Mouse (Mus musculus) intestine, embryonic 14.5 days (tissue): ENCODE measurements around the gene Hspa1b. TPM values are rescaled to one million over a fixed set of nuclear protein-coding genes. Genes with fewer than 3 reads are reported as not detected.
A peak's percentile ranks its signal among the peaks of the same experiment; 100 is the strongest.
"Not testable (repeated sequence)": the region's sequence is repeated elsewhere in the genome, so short reads cannot be mapped to it uniquely, and the experiment has no call there.

Experiments
- ATAC-seq: fragments of 200-750 bp; cut with Nextera tagmentation; replicated peaks from 2 replicates; pipeline ENCODE4 v1.8.0; 2017; ENCODE audit warnings: low read depth, moderate number of reproducible peaks, moderate TSS enrichment, moderate library complexity; ENCODE audit not compliant: low FRiP score, low TSS enrichment
- DNase-seq: peaks from one replicate; pipeline ENCODE4 v3.0.0-alpha.2; 2018; ENCODE audit warnings: low spot score
- H3K27ac ChIP-seq: fragments of 300-500 bp; sonication (generic); 2 replicates; pipeline ENCODE4 v1.5.1; 2014; ENCODE audit warnings: low read depth, mild to moderate bottlenecking, control low read depth
- H3K27me3 ChIP-seq: fragments of 300-500 bp; sonication (generic); replicated peaks from 2 replicates; pipeline ENCODE4 v1.6.1; 2014; ENCODE audit warnings: low read length, control low read depth; ENCODE audit not compliant: control insufficient read depth, insufficient read depth
- H3K36me3 ChIP-seq: fragments of 300-500 bp; sonication (generic); 2 replicates; pipeline ENCODE4 v1.6.1; 2014; ENCODE audit warnings: low read length, control low read depth; ENCODE audit not compliant: control insufficient read depth, insufficient read depth
- H3K4me1 ChIP-seq: fragments of 300-500 bp; sonication (generic); replicated peaks from 2 replicates; pipeline ENCODE4 v1.6.1; 2014; ENCODE audit warnings: low read length, control low read depth, mixed read lengths; ENCODE audit not compliant: control insufficient read depth, insufficient read depth
- H3K4me2 ChIP-seq: fragments of 300-500 bp; sonication (generic); 2 replicates; pipeline ENCODE4 v1.6.1; 2014; ENCODE audit warnings: low read length
- H3K4me3 ChIP-seq: fragments of 300-500 bp; sonication (generic); 2 replicates; pipeline ENCODE4 v1.5.1; 2014; ENCODE audit warnings: low read depth, low read length, control low read depth, mixed read lengths
- H3K9ac ChIP-seq: fragments of 300-500 bp; sonication (generic); 2 replicates; pipeline ENCODE4 v1.6.1; 2014; ENCODE audit warnings: mild to moderate bottlenecking, low read length
- H3K9me3 ChIP-seq: fragments of 300-500 bp; sonication (generic); 2 replicates; pipeline ENCODE4 v1.6.1; 2016; ENCODE audit warnings: low read length, control low read depth; ENCODE audit not compliant: control insufficient read depth
- WGBS: fragments of 180-500 bp; shearing (Covaris S2); extraction: QIAGEN DNeasy Blood & Tissue Kit; methylation state at CpG from one replicate; pipeline ENCODE4 v1.1.7; 2014; 5-methylcytosine and 5-hydroxymethylcytosine counted together
- polyA plus RNA-seq: library from polyadenylated mRNA; unstranded; fragments of >200 nt; fragmentation: Nextera tagmentation; extraction: Ambion mirVana; gene quantifications from 2 replicates; pipeline ENCODE4 v1.2.1, GENCODE M21; 2014

The Hspa1b gene
- polyA plus RNA-seq, 1 experiment from 2014 or later: 0.46 TPM

DNA sequence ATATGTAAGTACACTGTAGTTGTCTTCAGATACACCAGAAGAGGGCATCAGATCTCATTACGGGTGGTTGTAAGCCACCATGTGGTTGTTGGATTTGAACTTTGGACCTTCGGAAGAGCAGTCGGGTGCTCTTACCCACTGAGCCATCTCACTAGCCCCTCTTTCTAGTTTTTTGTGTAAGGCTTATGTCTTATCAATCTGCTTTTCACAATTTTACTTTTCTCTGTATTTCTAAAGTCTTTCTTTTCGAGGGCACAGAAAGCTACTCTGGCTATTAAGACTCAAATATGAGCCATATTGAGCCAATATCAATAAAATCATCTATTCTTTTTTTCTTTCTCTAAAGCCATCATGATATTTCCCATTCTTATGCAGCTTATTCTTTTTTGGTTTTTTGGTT lies 36.2 kb upstream of the Hspa1b start:
- not testable (repeated sequence) for H3K9ac ChIP-seq, H3K4me3 ChIP-seq, DNase-seq, H3K4me2 ChIP-seq, H3K27me3 ChIP-seq, ATAC-seq, H3K9me3 ChIP-seq, H3K27ac ChIP-seq
- peaks cover 14% of the 10 kb centered on the region for H3K4me1 ChIP-seq
- H3K36me3 ChIP-seq: peaks cover 24% of the 10 kb centered on the region; the same call in 1 of the 2 replicates
- 92% methylated on average over 4 of the region's 4 CpGs for WGBS

DNA sequence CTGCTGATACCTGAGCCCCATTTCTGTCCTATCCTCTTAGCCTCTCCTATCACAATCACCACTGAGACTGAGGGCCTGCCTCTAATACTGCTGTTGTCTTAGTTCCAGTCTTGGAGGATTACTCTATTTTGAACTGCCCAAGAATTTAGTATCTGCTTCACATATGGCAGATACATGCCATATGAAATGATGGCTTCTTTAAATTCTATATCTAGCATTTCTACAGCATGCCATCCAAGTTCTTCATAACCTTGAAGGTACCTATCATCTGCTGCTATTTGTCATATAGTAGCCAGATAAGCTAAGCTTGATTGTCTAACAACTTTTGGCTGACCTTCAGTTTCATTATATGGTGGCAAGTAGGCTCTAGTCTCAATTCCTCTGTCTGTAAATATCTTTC lies 35.7 kb upstream of the Hspa1b start:
- Histone ChIP-seq H3K4me2 (no peak overlapping the region), H3K4me1 (peaks cover 11% of the 10 kb centered on the region), H3K27me3 (no peaks in the 10 kb centered on the region), H3K4me3 (no peak overlapping the region), H3K36me3 (peaks cover 26% of the 10 kb centered on the region; the same call in 1 of the 2 replicates), H3K9ac (no peak overlapping the region), H3K27ac (no peak overlapping the region), H3K9me3 (no peaks in the 10 kb centered on the region)
- ATAC-seq (no peak), DNase-seq (no peak)

DNA sequence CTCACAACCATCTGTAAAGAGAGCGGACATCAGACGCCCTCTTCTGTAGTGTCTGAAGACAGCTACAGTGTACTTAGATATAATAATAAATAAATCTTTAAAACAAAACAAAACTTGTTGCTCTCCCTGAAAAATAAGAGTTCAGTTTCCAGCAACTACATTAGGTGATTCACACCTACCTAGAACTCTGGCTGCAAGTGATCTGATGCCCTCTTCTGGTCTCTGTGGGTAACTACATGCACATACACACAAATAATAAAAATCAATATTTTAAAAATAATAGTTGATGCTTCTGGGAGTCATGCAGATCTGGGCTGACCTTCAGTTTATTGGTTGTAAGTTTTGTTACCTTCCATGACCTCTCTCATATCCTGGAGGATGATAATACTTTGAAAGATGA lies 25.2 kb upstream of the Hspa1b start:
- Histone ChIP-seq H3K27me3 (no peaks in the 10 kb centered on the region), H3K4me2 (no peak overlapping the region), H3K4me3 (no peak overlapping the region), H3K27ac (no peak overlapping the region), H3K36me3 (peaks cover 32% of the 10 kb centered on the region), H3K9ac (no peak overlapping the region), H3K4me1 (peaks cover 24% of the 10 kb centered on the region), H3K9me3 (no peaks in the 10 kb centered on the region)
- ATAC-seq (no peak), DNase-seq (no peak)
- WGBS: 82% methylated on average over 2 of the region's 2 CpGs

DNA sequence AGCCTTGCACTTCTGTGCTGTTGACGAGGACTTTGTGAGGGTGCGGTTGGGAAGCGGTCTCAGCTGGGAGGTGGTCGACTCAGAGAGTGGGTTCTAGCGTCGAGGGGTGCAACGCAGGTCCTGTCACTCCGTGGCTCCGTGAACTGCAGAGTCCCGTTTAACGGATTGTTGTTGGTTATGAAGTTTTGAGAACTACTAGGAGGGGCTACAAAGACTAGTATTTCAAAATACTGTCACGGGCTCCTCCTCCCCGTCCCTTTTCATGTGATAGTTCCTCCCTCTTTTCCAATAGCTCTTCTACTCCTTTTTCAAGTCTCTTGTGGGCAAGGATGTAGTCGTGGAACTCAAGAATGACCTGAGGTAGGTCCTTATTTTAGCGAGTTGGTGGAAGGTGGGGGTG lies 23.3 kb upstream of the Hspa1b start:
- peak overlapping the region; percentile 91 for H3K4me3 ChIP-seq
- no peak for DNase-seq
- peaks cover 22% of the 10 kb centered on the region for H3K36me3 ChIP-seq
- H3K9me3 ChIP-seq: no peaks in the 10 kb centered on the region
- H3K4me1 ChIP-seq: peaks cover 24% of the 10 kb centered on the region
- under 1% methylated on average over 15 of the region's 15 CpGs for WGBS
- H3K4me2 ChIP-seq: peak overlapping the region; percentile 90
- H3K27ac ChIP-seq: peak overlapping the region; percentile 99
- H3K27me3 ChIP-seq: no peaks in the 10 kb centered on the region
- peak overlapping the region; percentile 91 for H3K9ac ChIP-seq
- no peak; the same call in 1 of the 2 replicates for ATAC-seq

DNA sequence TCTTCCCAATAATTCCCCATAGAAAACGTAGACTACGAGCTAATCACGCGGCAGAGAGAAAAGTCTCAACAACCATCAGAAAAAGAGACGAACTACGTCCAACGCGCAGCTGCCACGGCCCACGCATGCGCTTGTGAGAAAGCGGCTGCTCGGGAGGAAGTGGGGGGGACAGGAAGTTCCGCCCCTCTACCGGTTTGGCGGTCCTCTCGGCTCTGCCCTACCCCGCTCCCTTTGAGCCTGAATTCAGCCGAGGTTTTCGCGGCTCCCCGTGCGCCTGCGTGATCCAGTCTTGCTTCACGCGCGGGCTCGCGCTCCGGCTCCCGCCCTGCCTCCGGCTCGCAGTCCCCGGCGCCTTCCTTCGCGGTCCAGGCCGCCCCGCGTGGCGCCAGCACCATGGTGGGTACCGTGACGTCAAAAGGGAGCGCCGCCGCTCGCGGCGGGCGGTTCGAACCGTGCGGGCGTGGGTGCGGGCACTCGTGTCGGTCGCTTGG lies 22.7 kb upstream of the Hspa1b start, which contains the start of gene Lsm2:
Gene Lsm2, plus strand, starts transcription at position 173 of the 491 bp plus-strand sequence.
- peaks cover 24% of the 10 kb centered on the region for H3K4me1 ChIP-seq
- DNase-seq (peak; percentile 97), ATAC-seq (peak; percentile 89)
- peak within 1 kb of the TSS; percentile 90 for H3K4me2 ChIP-seq
- H3K9me3 ChIP-seq: no peaks in the 10 kb centered on the region
- H3K27ac ChIP-seq: peak within 1 kb of the TSS; percentile 99
- no peaks in the 10 kb centered on the region for H3K27me3 ChIP-seq
- H3K4me3 ChIP-seq: peak within 1 kb of the TSS; percentile 91
- under 1% methylated on average over 58 of the region's 58 CpGs for WGBS
- H3K36me3 ChIP-seq: peaks cover 20% of the 10 kb centered on the region
- H3K9ac ChIP-seq: peak within 1 kb of the TSS; percentile 91

DNA sequence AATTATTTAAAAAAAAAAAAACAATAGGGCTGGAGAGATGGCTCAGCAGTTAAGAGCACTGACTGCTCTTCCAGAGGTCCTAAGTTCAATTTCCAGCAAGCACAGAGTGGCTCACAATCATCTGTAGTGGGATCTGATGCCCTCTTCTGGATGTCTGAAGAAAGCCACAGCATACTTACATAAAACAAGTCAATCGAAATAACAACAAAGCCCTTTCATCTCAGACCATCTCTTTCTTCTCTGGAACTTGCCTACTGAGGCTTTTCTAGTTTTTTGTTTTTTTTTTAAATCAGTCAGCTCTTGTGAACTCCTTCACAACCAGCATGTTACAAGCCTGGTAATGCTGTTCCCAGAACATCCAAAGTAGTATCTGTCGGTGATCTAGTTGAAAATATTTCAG lies 21.6 kb upstream of the Hspa1b start:
- Histone ChIP-seq H3K27me3 (no peaks in the 10 kb centered on the region), H3K4me3 (peak overlapping the region; percentile 91), H3K4me1 (peaks cover 24% of the 10 kb centered on the region), H3K27ac (peak overlapping the region; percentile 99; the same call in 1 of the 2 replicates), H3K9ac (peak overlapping the region; percentile 91), H3K36me3 (peaks cover 9% of the 10 kb centered on the region), H3K4me2 (peak overlapping the region; percentile 90), H3K9me3 (no peaks in the 10 kb centered on the region)
- WGBS: 11% methylated on average over 2 of the region's 2 CpGs
- ATAC-seq (no peak), DNase-seq (no peak)

DNA sequence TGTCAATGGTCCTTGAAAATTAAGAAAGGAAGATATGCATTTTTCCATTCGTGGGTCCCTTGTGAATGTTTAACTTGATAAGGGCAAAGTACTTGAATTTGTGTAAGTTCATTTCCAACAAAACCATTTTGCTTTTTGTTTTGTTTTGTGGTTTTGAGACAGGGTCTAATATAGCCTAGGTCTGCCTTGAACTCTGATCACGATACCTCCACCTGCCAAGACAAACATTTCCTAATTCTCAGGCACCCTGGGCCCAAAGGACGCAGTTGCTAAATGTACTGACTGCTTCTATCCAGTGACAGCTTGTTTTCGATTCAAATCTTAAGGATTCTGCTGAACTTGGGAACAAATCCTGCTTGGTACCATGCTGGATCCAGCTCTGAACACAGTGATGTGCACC lies 20.6 kb upstream of the Hspa1b start:
- WGBS: 91% methylated on average over 4 of the region's 4 CpGs
- DNase-seq (peak; percentile 38), ATAC-seq (no peak)
- Histone ChIP-seq H3K27me3 (no peaks in the 10 kb centered on the region), H3K4me3 (no peak overlapping the region), H3K9ac (no peak overlapping the region), H3K9me3 (no peaks in the 10 kb centered on the region), H3K36me3 (no peaks in the 10 kb centered on the region), H3K27ac (no peak overlapping the region), H3K4me2 (no peak overlapping the region), H3K4me1 (peaks cover 24% of the 10 kb centered on the region)

DNA sequence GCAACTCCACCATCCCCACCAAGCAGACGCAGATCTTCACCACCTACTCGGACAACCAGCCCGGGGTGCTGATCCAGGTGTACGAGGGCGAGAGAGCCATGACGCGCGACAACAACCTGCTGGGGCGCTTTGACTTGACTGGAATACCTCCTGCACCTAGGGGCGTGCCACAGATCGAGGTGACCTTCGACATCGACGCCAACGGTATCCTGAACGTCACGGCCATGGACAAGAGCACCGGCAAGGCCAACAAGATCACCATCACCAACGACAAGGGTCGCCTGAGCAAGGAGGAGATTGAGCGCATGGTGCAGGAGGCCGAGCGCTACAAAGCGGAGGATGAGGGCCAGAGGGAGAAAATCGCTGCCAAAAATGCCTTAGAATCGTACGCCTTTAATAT lies 19.2 kb upstream of the Hspa1b start:
- peaks cover 21% of the 10 kb centered on the region for H3K4me1 ChIP-seq
- DNase-seq (no peak), ATAC-seq (no peak)
- no peak overlapping the region for H3K4me3 ChIP-seq
- no peaks in the 10 kb centered on the region for H3K36me3 ChIP-seq
- H3K27ac ChIP-seq: no peak overlapping the region
- H3K9ac ChIP-seq: no peak overlapping the region
- 87% methylated on average over 27 of the region's 27 CpGs for WGBS
- H3K9me3 ChIP-seq: no peaks in the 10 kb centered on the region
- no peaks in the 10 kb centered on the region for H3K27me3 ChIP-seq
- H3K4me2 ChIP-seq: no peak overlapping the region

DNA sequence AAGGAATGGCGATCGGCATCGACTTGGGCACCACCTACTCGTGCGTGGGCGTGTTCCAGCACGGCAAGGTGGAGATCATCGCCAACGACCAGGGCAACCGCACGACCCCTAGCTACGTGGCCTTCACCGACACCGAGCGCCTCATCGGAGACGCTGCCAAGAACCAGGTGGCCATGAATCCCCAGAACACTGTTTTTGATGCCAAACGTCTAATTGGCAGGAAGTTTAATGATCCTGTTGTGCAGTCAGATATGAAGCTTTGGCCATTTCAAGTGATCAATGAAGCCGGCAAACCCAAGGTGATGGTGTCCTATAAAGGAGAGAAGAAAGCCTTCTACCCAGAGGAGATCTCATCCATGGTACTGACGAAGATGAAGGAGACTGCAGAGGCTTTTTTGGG lies 18.0 kb upstream of the Hspa1b start:
- ATAC-seq (no peak), DNase-seq (no peak)
- H3K9ac ChIP-seq: no peak overlapping the region
- no peaks in the 10 kb centered on the region; the same call in 1 of the 2 replicates for H3K27me3 ChIP-seq
- no peak overlapping the region for H3K27ac ChIP-seq
- 95% methylated on average over 20 of the region's 20 CpGs for WGBS
- peaks cover 12% of the 10 kb centered on the region for H3K4me1 ChIP-seq
- no peaks in the 10 kb centered on the region for H3K36me3 ChIP-seq
- H3K9me3 ChIP-seq: no peaks in the 10 kb centered on the region
- no peak overlapping the region for H3K4me2 ChIP-seq
- no peak overlapping the region for H3K4me3 ChIP-seq
